Mouse (Mus musculus) liver, embryonic 12.5 days (tissue): ENCODE data around the gene Krtap13-1. TPM values are rescaled to one million over a fixed set of nuclear protein-coding genes. Genes with fewer than 3 reads are reported as not detected.
"Not testable (repeated sequence)": the region's sequence is repeated elsewhere in the genome, so short reads cannot be mapped to it uniquely, and the experiment has no call there.

ENCODE experiments used
- ATAC-seq: fragments of 200-750 bp; cut with Nextera tagmentation; 2 replicates; pipeline ENCODE4 v1.8.0; 2017; ENCODE audit warnings: moderate number of reproducible peaks, mild to moderate bottlenecking, moderate library complexity
- H3K27ac ChIP-seq: fragments of 300-500 bp; sonication (generic); 2 replicates; pipeline ENCODE4 v1.5.1; 2016; ENCODE audit warnings: mild to moderate bottlenecking
- H3K27me3 ChIP-seq: fragments of 300-500 bp; sonication (generic); replicated peaks from 2 replicates; pipeline ENCODE4 v1.6.1; 2016; ENCODE audit warnings: mild to moderate bottlenecking, moderate library complexity
- H3K36me3 ChIP-seq: fragments of 300-500 bp; sonication (generic); 2 replicates; pipeline ENCODE4 v1.6.1; 2016; ENCODE audit warnings: mild to moderate bottlenecking, moderate library complexity
- H3K4me1 ChIP-seq: fragments of 300-500 bp; sonication (generic); 2 replicates; pipeline ENCODE4 v1.6.1; 2016
- H3K4me2 ChIP-seq: fragments of 300-500 bp; sonication (generic); 2 replicates; pipeline ENCODE4 v1.6.1; 2016; ENCODE audit warnings: mild to moderate bottlenecking, moderate library complexity
- H3K4me3 ChIP-seq: fragments of 300-500 bp; sonication (generic); 2 replicates; pipeline ENCODE4 v1.5.1; 2016; ENCODE audit warnings: mild to moderate bottlenecking, moderate library complexity
- H3K9ac ChIP-seq: fragments of 300-500 bp; sonication (generic); 2 replicates; pipeline ENCODE4 v1.6.1; 2016; ENCODE audit warnings: mild to moderate bottlenecking, moderate library complexity
- H3K9me3 ChIP-seq: fragments of 300-500 bp; sonication (generic); replicated peaks from 2 replicates; pipeline ENCODE4 v1.6.1; 2016; ENCODE audit warnings: mild to moderate bottlenecking, moderate library complexity
- WGBS: fragments of 180-500 bp; shearing (Covaris S2); methylation state at CpG from one replicate; pipeline ENCODE4 v1.1.7; 2016; ENCODE audit not compliant: insufficient replicate concordance; 5-methylcytosine and 5-hydroxymethylcytosine counted together
- polyA plus RNA-seq: library from polyadenylated mRNA; unstranded; fragments of >200 nt; fragmentation: Nextera tagmentation; extraction: Ambion mirVana; gene quantifications from 2 replicates; pipeline ENCODE4 v1.2.1, GENCODE M21; 2016

Krtap13-1 gene
- polyA plus RNA-seq, 1 experiment from 2014 or later = not detected

GRCm38 (mm10) chr16:88747943-88748342, 19.3 kb downstream of the Krtap13-1 start:
- H3K9ac ChIP-seq = no peak overlapping the region
- H3K4me2 ChIP-seq = no peak overlapping the region
- no peaks in the 10 kb centered on the region for H3K36me3 ChIP-seq
- no peak overlapping the region for H3K27ac ChIP-seq
- no peak for ATAC-seq
- no peaks in the 10 kb centered on the region for H3K27me3 ChIP-seq
- H3K4me3 ChIP-seq = no peak overlapping the region
- WGBS = 65% methylated on average over 4 of the region's 4 CpGs
- no peaks in the 10 kb centered on the region for H3K4me1 ChIP-seq
- H3K9me3 ChIP-seq = no peaks in the 10 kb centered on the region

GRCm38 (mm10) chr16:88751535-88751934, 22.9 kb downstream of the Krtap13-1 start, which contains the start of gene Krtap13:
TSS of gene Krtap13 (minus strand) at chr16:88751635.
- not testable (repeated sequence) for H3K27me3 ChIP-seq, H3K4me2 ChIP-seq, H3K9ac ChIP-seq, H3K4me3 ChIP-seq, H3K27ac ChIP-seq, H3K36me3 ChIP-seq, ATAC-seq, H3K9me3 ChIP-seq, H3K4me1 ChIP-seq
- 54% methylated on average over 3 of the region's 3 CpGs for WGBS

GRCm38 (mm10) chr16:88758547-88758946, 29.9 kb downstream of the Krtap13-1 start, which contains the start of gene 2310034C09Rik:
TSS of gene 2310034C09Rik (plus strand) at chr16:88758847.
- H3K27ac ChIP-seq, H3K4me3 ChIP-seq, H3K27me3 ChIP-seq, H3K4me2 ChIP-seq, H3K4me1 ChIP-seq, H3K9ac ChIP-seq, H3K9me3 ChIP-seq, H3K36me3 ChIP-seq, ATAC-seq: not testable (repeated sequence)
- 66% methylated on average over 3 of the region's 3 CpGs for WGBS

GRCm38 (mm10) chr16:88774106-88774505, 45.4 kb downstream of the Krtap13-1 start, which contains the start of gene 2310057N15Rik:
TSS of gene 2310057N15Rik (minus strand) at chr16:88774206.
- Histone ChIP-seq H3K9me3 (no peaks in the 10 kb centered on the region), H3K36me3 (no peaks in the 10 kb centered on the region), H3K27ac (no peak within 1 kb of the TSS), H3K4me1 (no peaks in the 10 kb centered on the region), H3K9ac (no peak within 1 kb of the TSS), H3K4me2 (no peak within 1 kb of the TSS), H3K27me3 (no peaks in the 10 kb centered on the region), H3K4me3 (no peak within 1 kb of the TSS)
- 42% methylated on average over 2 of the region's 2 CpGs for WGBS
- no peak for ATAC-seq

- Histone ChIP-seq H3K27me3 (no peaks in the 10 kb centered on the region), H3K9me3 (no peaks in the 10 kb centered on the region), H3K4me1 (no peaks in the 10 kb centered on the region), H3K36me3 (no peaks in the 10 kb centered on the region), H3K9ac (no peak within 1 kb of the TSS), H3K4me3 (no peak within 1 kb of the TSS), H3K4me2 (no peak within 1 kb of the TSS), H3K27ac (no peak within 1 kb of the TSS)
- no peak for ATAC-seq
- WGBS = 73% methylated on average over 6 of the region's 6 CpGs
Measured at GRCm38 (mm10) chr16:88777596-88777995, 48.9 kb downstream of the Krtap13-1 start, which contains the start of gene Gm5965. TSS of gene Gm5965 (plus strand) at chr16:88777896.

Other genes starting within 250 kb of the Krtap13-1 start
- gene Cldn17, start 221.9 kb upstream of the Krtap13-1 start, polyA plus RNA-seq = not detected in 2 replicates
- not detected in 2 replicates for gene Cldn8, start 165.7 kb upstream of the Krtap13-1 start, polyA plus RNA-seq
- gene Krtap24-1, start 116.6 kb upstream of the Krtap13-1 start, polyA plus RNA-seq = not detected in 2 replicates
- not detected in 2 replicates for gene 2310079G19Rik, start 101.2 kb upstream of the Krtap13-1 start, polyA plus RNA-seq
- gene Krtap26-1, start 81.1 kb upstream of the Krtap13-1 start, polyA plus RNA-seq = not detected in 2 replicates
- gene Krtap27-1, start 57.2 kb upstream of the Krtap13-1 start, polyA plus RNA-seq = not detected in 2 replicates
- gene 2310061N02Rik, start 20.9 kb upstream of the Krtap13-1 start, polyA plus RNA-seq = not detected in 2 replicates
- gene Krtap13, start 22.8 kb downstream of the Krtap13-1 start, polyA plus RNA-seq = not detected in 2 replicates
- not detected in 2 replicates for gene 2310034C09Rik, start 30.0 kb downstream of the Krtap13-1 start, polyA plus RNA-seq
- gene 2310057N15Rik, start 45.3 kb downstream of the Krtap13-1 start, polyA plus RNA-seq = not detected in 2 replicates
- not detected in 2 replicates for gene Gm5965, start 49.0 kb downstream of the Krtap13-1 start, polyA plus RNA-seq
- gene Gm20741, start 83.4 kb downstream of the Krtap13-1 start, polyA plus RNA-seq = not detected in 2 replicates
- gene Krtap15, start 91.4 kb downstream of the Krtap13-1 start, polyA plus RNA-seq = not detected in 2 replicates
- gene Krtap14, start 97.3 kb downstream of the Krtap13-1 start, polyA plus RNA-seq = not detected in 2 replicates
- gene Krtap19-1, start 140.5 kb downstream of the Krtap13-1 start, polyA plus RNA-seq = not detected in 2 replicates
- gene Krtap19-2, start 145.4 kb downstream of the Krtap13-1 start, polyA plus RNA-seq = not detected in 2 replicates
- gene Krtap19-3, start 149.2 kb downstream of the Krtap13-1 start, polyA plus RNA-seq = not detected in 2 replicates
- gene Krtap19-4, start 156.2 kb downstream of the Krtap13-1 start, polyA plus RNA-seq = not detected in 2 replicates
- not detected in 2 replicates for gene Krtap19-5, start 167.6 kb downstream of the Krtap13-1 start, polyA plus RNA-seq
- gene Krtap19-9b, start 203.4 kb downstream of the Krtap13-1 start, polyA plus RNA-seq = not detected in 2 replicates
- gene Krtap16-3, start 234.0 kb downstream of the Krtap13-1 start, polyA plus RNA-seq = not detected in 2 replicates